Mouse (Mus musculus) spleen, adult 12 weeks (tissue): Measurements from ENCODE around the gene Exo5.
A peak's percentile ranks its signal among the peaks of the same experiment; 100 is the strongest.

ENCODE experiments used
- DNase-seq: peaks from one replicate; pipeline ENCODE4 v3.0.0; 2022; ENCODE audit warnings: low spot score

The Exo5 gene

GRCm38 (mm10) chr4:120924554-120925299 is at the start of gene Exo5:
Gene Exo5 (minus strand): TSS chr4:120925017.
- DNase-seq: peak; percentile 82

GRCm38 (mm10) chr4:120971842-120972241 is 47.0 kb upstream of the Exo5 start:
- DNase-seq: no peak

- DNase-seq: no peak
Measured at GRCm38 (mm10) chr4:120969382-120970146, 44.7 kb upstream of the Exo5 start.

GRCm38 (mm10) chr4:120968486-120968885 is 43.7 kb upstream of the Exo5 start:
- no peak for DNase-seq

- no peak for DNase-seq
Measured at GRCm38 (mm10) chr4:120955586-120955985, 30.8 kb upstream of the Exo5 start.

GRCm38 (mm10) chr4:120953667-120954066 is 28.9 kb upstream of the Exo5 start:
- DNase-seq: no peak

GRCm38 (mm10) chr4:120953038-120953437 is 28.2 kb upstream of the Exo5 start:
- no peak for DNase-seq

GRCm38 (mm10) chr4:120952163-120952562 is 27.3 kb upstream of the Exo5 start:
- no peak for DNase-seq

GRCm38 (mm10) chr4:120951428-120951973 is 26.7 kb upstream of the Exo5 start, which contains the start of gene Zfp69:
Gene Zfp69 (minus strand): TSS chr4:120951699.
- peak; percentile 80 for DNase-seq

- DNase-seq: no peak
Measured at GRCm38 (mm10) chr4:120950763-120951427, 26.1 kb upstream of the Exo5 start.

GRCm38 (mm10) chr4:120948938-120949337 is 24.1 kb upstream of the Exo5 start:
- no peak for DNase-seq

- DNase-seq: no peak
Measured at GRCm38 (mm10) chr4:120935006-120935405, 10.2 kb upstream of the Exo5 start.

GRCm38 (mm10) chr4:120930736-120931135 is 5.9 kb upstream of the Exo5 start:
- no peak for DNase-seq

GRCm38 (mm10) chr4:120928686-120929085 is 3.9 kb upstream of the Exo5 start:
- DNase-seq: no peak

GRCm38 (mm10) chr4:120925386-120925785 is 569 bp upstream of the Exo5 start:
- DNase-seq: no peak

- DNase-seq: no peak
Measured at GRCm38 (mm10) chr4:120921461-120921860, 3.4 kb downstream of the Exo5 start.

GRCm38 (mm10) chr4:120914501-120914900 is 10.3 kb downstream of the Exo5 start:
- DNase-seq: no peak

GRCm38 (mm10) chr4:120913861-120914260 is 11.0 kb downstream of the Exo5 start:
- no peak for DNase-seq

- no peak for DNase-seq
Measured at GRCm38 (mm10) chr4:120913443-120913842, 11.4 kb downstream of the Exo5 start.

- DNase-seq: no peak
Measured at GRCm38 (mm10) chr4:120912866-120913265, 12.0 kb downstream of the Exo5 start.

- no peak for DNase-seq
Measured at GRCm38 (mm10) chr4:120911086-120911485, 13.7 kb downstream of the Exo5 start.

- peak; percentile 40 for DNase-seq
Measured at GRCm38 (mm10) chr4:120909558-120910150, 15.2 kb downstream of the Exo5 start.
